Mouse (Mus musculus): ENCODE measurements at regions not wholly inside any gene's neighbourhood (a gene's known extent, or its start where the extent isn't known, plus 50 kb on each side); places are given as distances from the start of the nearest gene placed in this dataset.
"Not testable (repeated sequence)": the region's sequence is repeated elsewhere in the genome, so short reads cannot be mapped to it uniquely, and the experiment has no call there.

DNA sequence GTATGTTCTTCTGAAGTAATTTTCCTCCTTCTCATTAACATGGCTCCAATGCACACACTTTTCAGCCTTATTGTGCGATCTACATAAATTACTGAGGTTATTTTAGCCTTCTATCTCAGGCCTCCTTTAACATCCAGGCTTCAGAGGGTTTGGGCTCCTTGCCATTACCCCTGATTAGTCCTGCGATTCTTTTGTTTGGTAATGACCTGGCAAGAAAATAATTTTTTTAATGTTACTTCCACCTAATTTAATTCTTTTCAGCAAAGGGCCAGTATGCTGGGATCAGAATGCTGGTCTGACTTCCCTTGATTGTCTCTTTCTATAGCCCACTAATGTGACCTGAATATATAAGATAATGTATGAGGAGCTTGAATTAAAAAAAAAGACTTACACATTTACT lies 739.4 kb downstream of the Tbl1xr1 start:
- 75% methylated on average over 2 of the region's 2 CpGs for WGBS
- H3K4me2 ChIP-seq (replicated peaks): no peak overlapping the region
- no peak overlapping the region for H3K9ac ChIP-seq (replicated peaks)
- ATAC-seq: no peak
- H3K27ac ChIP-seq: no peak overlapping the region
- H3K36me3 ChIP-seq: no peaks in the 10 kb centered on the region
- no peaks in the 10 kb centered on the region for H3K27me3 ChIP-seq
- no peaks in the 10 kb centered on the region for H3K9me3 ChIP-seq
- no peaks in the 10 kb centered on the region for H3K4me1 ChIP-seq (replicated peaks)
- H3K4me3 ChIP-seq (replicated peaks): no peak overlapping the region

- Histone ChIP-seq H3K4me3 (replicated peaks) (no peak overlapping the region), H3K36me3 (no peaks in the 10 kb centered on the region), H3K9ac (replicated peaks) (no peak overlapping the region), H3K27me3 (no peaks in the 10 kb centered on the region), H3K9me3 (no peaks in the 10 kb centered on the region), H3K4me2 (replicated peaks) (no peak overlapping the region), H3K4me1 (replicated peaks) (no peaks in the 10 kb centered on the region), H3K27ac (no peak overlapping the region)
- WGBS: 87% methylated on average over 4 of the region's 4 CpGs
- no peak for ATAC-seq
These were observed 750.0 kb downstream of the Tbl1xr1 start for GRCm38 (mm10) chr3:22826485-22826884.

DNA sequence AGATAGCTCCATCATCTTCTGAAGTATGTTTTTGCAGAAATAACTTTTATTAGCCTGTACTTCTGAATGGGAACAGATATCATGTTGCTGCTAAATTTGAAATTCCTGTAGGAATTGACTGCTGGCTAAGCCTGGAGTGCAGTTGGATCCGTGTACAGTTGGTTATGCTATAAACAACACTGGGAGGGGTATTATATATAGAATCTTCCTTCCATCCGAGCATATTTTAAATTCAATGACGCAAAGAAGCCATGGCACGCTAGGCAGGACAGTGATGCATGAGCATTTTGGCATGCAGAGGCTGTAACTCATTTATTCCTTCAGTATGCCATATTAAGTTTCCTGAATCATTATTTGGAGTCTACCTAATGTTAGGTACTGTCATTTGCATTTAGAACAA lies 762.5 kb downstream of the Tbl1xr1 start:
- WGBS: 79% methylated on average over 4 of the region's 4 CpGs
- no peaks in the 10 kb centered on the region for H3K36me3 ChIP-seq
- H3K4me3 ChIP-seq (replicated peaks): no peak overlapping the region
- no peaks in the 10 kb centered on the region for H3K27me3 ChIP-seq
- no peak overlapping the region for H3K4me2 ChIP-seq (replicated peaks)
- no peak overlapping the region for H3K9ac ChIP-seq (replicated peaks)
- H3K27ac ChIP-seq: no peak overlapping the region
- ATAC-seq: no peak
- no peaks in the 10 kb centered on the region for H3K4me1 ChIP-seq (replicated peaks)
- no peaks in the 10 kb centered on the region; the same call in 1 of the 2 replicates for H3K9me3 ChIP-seq

DNA sequence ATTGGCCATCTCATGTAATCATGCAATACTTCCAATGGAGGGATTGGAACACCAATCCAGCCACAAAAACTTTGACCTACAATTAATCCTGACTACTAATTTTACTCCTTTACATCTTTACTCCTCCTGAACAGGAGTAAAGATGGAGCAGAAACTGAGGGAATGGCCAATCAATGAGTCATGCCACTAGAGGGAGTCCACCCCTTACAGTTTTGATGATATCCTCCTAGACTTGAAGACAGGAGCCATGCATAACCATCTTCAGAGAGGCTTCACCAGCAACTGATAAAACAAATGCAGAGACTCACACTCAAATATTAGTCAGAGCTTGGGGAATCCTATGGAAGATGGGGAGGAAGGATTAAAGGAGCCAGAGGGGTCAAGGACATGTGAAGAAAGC lies 774.0 kb downstream of the Tbl1xr1 start:
- no peaks in the 10 kb centered on the region for H3K27me3 ChIP-seq
- H3K9ac ChIP-seq (replicated peaks): no peak overlapping the region
- no peak for ATAC-seq
- H3K27ac ChIP-seq: no peak overlapping the region
- no peak overlapping the region for H3K4me2 ChIP-seq (replicated peaks)
- no peak overlapping the region for H3K4me3 ChIP-seq (replicated peaks)
- H3K36me3 ChIP-seq: no peaks in the 10 kb centered on the region
- no peaks in the 10 kb centered on the region for H3K9me3 ChIP-seq
- H3K4me1 ChIP-seq (replicated peaks): no peaks in the 10 kb centered on the region

GRCm38 (mm10) chr3:22863595-22863994 lies 787.1 kb downstream of the Tbl1xr1 start:
- no peaks in the 10 kb centered on the region for H3K4me1 ChIP-seq (replicated peaks)
- H3K27ac ChIP-seq: no peak overlapping the region
- no peak overlapping the region for H3K9ac ChIP-seq (replicated peaks)
- no peak for ATAC-seq
- H3K4me2 ChIP-seq (replicated peaks): no peak overlapping the region
- no peak overlapping the region for H3K4me3 ChIP-seq (replicated peaks)
- no peaks in the 10 kb centered on the region for H3K27me3 ChIP-seq
- no peaks in the 10 kb centered on the region for H3K36me3 ChIP-seq
- no peaks in the 10 kb centered on the region for H3K9me3 ChIP-seq
- 93% methylated on average over 2 of the region's 2 CpGs for WGBS

DNA sequence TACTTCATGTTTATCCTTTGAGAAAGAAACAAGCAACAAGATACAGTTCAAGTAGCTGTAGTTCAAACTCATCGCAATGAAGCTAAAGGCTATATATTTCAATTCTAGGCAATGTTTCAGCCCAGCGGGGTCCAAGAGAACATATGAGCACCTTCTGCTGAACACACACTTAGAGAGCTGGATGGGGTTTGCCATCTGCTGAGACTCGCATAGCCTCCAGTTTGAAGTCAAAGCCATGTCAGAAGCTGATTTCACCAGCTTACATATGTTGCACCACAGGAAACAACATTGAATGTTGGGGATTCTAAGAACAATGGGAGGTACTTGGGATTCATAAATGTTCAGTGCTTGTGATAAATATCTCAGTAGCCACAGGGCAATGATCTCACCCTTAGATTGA lies 801.4 kb downstream of the Tbl1xr1 start:
- Histone ChIP-seq H3K27ac (no peak overlapping the region), H3K4me3 (replicated peaks) (no peak overlapping the region), H3K9me3 (no peaks in the 10 kb centered on the region), H3K9ac (replicated peaks) (no peak overlapping the region), H3K4me2 (replicated peaks) (no peak overlapping the region), H3K36me3 (no peaks in the 10 kb centered on the region), H3K27me3 (no peaks in the 10 kb centered on the region), H3K4me1 (replicated peaks) (no peaks in the 10 kb centered on the region)
- 90% methylated on average over 3 of the region's 3 CpGs for WGBS
- ATAC-seq: no peak

GRCm38 (mm10) chr3:22892735-22893134 lies 816.3 kb downstream of the Tbl1xr1 start:
- H3K27ac ChIP-seq: no peak overlapping the region
- no peaks in the 10 kb centered on the region for H3K9me3 ChIP-seq
- H3K27me3 ChIP-seq: no peaks in the 10 kb centered on the region
- H3K4me1 ChIP-seq (replicated peaks): no peaks in the 10 kb centered on the region
- no peak for ATAC-seq
- WGBS: 76% methylated on average over 1 of the region's 1 CpGs
- H3K4me2 ChIP-seq (replicated peaks): no peak overlapping the region
- no peaks in the 10 kb centered on the region for H3K36me3 ChIP-seq
- no peak overlapping the region for H3K4me3 ChIP-seq (replicated peaks)
- H3K9ac ChIP-seq (replicated peaks): no peak overlapping the region

GRCm38 (mm10) chr3:22897651-22898050 lies 821.2 kb downstream of the Tbl1xr1 start:
- H3K4me1 ChIP-seq (replicated peaks): no peaks in the 10 kb centered on the region
- no peaks in the 10 kb centered on the region for H3K9me3 ChIP-seq
- no peak overlapping the region for H3K4me2 ChIP-seq (replicated peaks)
- H3K36me3 ChIP-seq: no peaks in the 10 kb centered on the region
- no peaks in the 10 kb centered on the region for H3K27me3 ChIP-seq
- H3K4me3 ChIP-seq (replicated peaks): no peak overlapping the region
- ATAC-seq: no peak
- H3K9ac ChIP-seq (replicated peaks): no peak overlapping the region
- no peak overlapping the region for H3K27ac ChIP-seq
- WGBS: 76% methylated on average over 2 of the region's 2 CpGs

DNA sequence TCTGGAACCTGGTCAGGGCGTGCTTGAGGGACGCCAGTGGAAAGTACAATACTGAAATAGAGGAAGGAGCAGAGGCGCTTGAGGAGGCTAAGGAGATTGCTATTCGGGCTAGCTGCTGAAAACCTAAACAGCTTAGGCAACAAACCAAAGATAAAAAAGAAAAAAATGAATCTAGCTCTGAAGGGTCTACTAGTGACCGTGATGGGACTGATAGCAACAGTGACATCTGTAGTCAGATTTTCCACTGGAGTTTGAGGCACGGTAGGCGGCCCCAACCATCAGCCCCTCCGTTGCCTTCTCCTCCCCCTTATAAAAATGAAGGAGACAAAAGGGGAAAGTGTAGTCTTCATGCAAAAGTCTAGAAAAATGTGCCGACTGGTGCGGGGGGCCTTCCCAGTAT lies 824.5 kb downstream of the Tbl1xr1 start:
- Histone ChIP-seq H3K27me3 (no peaks in the 10 kb centered on the region), H3K9me3 (no peaks in the 10 kb centered on the region), H3K4me1 (replicated peaks) (no peaks in the 10 kb centered on the region), H3K27ac (no peak overlapping the region), H3K36me3 (no peaks in the 10 kb centered on the region), H3K9ac (replicated peaks) (no peak overlapping the region), H3K4me2 (replicated peaks) (no peak overlapping the region), H3K4me3 (replicated peaks) (no peak overlapping the region)
- ATAC-seq: no peak
- WGBS: 95% methylated on average over 10 of the region's 10 CpGs

DNA sequence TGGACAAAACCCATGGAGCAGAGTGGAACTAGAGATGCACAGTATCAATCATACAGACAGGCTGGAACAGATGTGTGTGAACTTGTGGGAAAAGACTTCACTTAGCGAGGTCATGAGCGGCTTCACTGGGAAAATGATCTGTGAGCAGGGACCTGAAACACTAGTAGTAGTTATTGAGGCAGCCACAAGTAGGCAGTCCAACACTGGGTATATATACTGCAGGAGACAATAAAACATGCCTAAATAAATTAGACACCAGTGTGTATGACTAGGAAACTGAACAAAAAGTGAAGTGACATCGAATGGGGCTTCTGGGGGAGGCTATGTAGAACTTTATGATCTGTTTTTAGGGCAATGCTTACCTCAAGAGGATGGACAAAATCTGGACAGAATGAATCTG lies 852.5 kb downstream of the Tbl1xr1 start:
- Histone ChIP-seq H3K9me3 (no peaks in the 10 kb centered on the region), H3K27ac (no peak overlapping the region), H3K4me1 (replicated peaks) (peaks cover 4% of the 10 kb centered on the region; the same call in 1 of the 2 replicates), H3K4me3 (replicated peaks) (no peak overlapping the region), H3K27me3 (no peaks in the 10 kb centered on the region), H3K4me2 (replicated peaks) (no peak overlapping the region), H3K9ac (replicated peaks) (no peak overlapping the region), H3K36me3 (no peaks in the 10 kb centered on the region)
- no peak for ATAC-seq
- WGBS: 87% methylated on average over 3 of the region's 3 CpGs

- Histone ChIP-seq H3K4me2 (replicated peaks) (no peak overlapping the region), H3K27ac (no peak overlapping the region), H3K9me3 (no peaks in the 10 kb centered on the region), H3K36me3 (no peaks in the 10 kb centered on the region), H3K4me1 (replicated peaks) (peaks cover 4% of the 10 kb centered on the region; the same call in 1 of the 2 replicates), H3K4me3 (replicated peaks) (no peak overlapping the region), H3K9ac (replicated peaks) (no peak overlapping the region), H3K27me3 (no peaks in the 10 kb centered on the region)
- WGBS: 87% methylated on average over 2 of the region's 2 CpGs
- peak; percentile 86 for ATAC-seq
These were observed 853.5 kb downstream of the Tbl1xr1 start for GRCm38 (mm10) chr3:22929762-22930519.

DNA sequence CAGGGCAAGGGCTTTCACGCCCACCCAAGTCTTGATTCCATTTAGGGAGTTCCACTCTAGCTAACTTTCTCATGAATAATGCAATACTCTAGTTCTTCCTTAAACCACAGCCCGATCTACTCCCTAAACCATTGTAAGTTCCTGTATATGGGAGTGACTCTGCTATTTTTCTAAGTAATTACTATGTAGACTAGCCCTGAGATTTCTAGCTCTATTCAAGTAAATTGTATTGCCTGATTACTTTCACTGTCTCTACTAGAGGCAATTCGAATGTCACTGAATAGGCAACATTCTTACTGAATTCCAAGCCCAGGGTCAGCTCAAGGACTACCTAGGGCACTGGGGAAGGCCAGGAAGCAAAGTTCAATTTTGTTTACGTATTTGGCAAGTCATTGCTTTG lies 869.2 kb downstream of the Tbl1xr1 start:
- H3K9me3 ChIP-seq; ATAC-seq; H3K27ac ChIP-seq; H3K27me3 ChIP-seq; H3K4me2 ChIP-seq (replicated peaks); H3K9ac ChIP-seq (replicated peaks); H3K4me3 ChIP-seq (replicated peaks); H3K36me3 ChIP-seq; H3K4me1 ChIP-seq (replicated peaks): not testable (repeated sequence)
- 76% methylated on average over 4 of the region's 4 CpGs for WGBS

- H3K27me3 ChIP-seq: no peaks in the 10 kb centered on the region
- H3K9me3 ChIP-seq: no peaks in the 10 kb centered on the region
- WGBS: 83% methylated on average over 4 of the region's 4 CpGs
- ATAC-seq: no peak
- no peak overlapping the region for H3K27ac ChIP-seq
- H3K4me1 ChIP-seq (replicated peaks): no peaks in the 10 kb centered on the region
- H3K4me2 ChIP-seq (replicated peaks): no peak overlapping the region
- no peak overlapping the region for H3K4me3 ChIP-seq (replicated peaks)
- no peak overlapping the region for H3K9ac ChIP-seq (replicated peaks)
- H3K36me3 ChIP-seq: no peaks in the 10 kb centered on the region
These were observed 870.7 kb downstream of the Tbl1xr1 start for GRCm38 (mm10) chr3:22947181-22947580.
